ENCODE assay signal across 12 mouse cellular contexts in genomic region chr10:62331771-62332170, GRCm38 (mm10). TPM values are rescaled to one million over a fixed set of nuclear protein-coding genes. Genes with fewer than 3 reads are reported as not detected.
DNase-seq lines count a peak whose midpoint lies in the region; ATAC-seq and TF ChIP-seq lines count a peak whose summit lies in the region.
"Had no signal": no experiment of that assay in that cellular context is flagged by ENCODE, and none has a peak within 500 bp of the region (broad histone marks: within the 10 kb centered on the region; RNA-seq: fewer than 3 reads in every experiment).

No protein-coding gene starts in this region.

- no peak for TF ChIP-seq POLR2A in kidney, adult 2 months (IDR thresholded peaks at IDR 0.05; ENCODE audit: low read depth, low read length)

- TF ChIP-seq EP300 in liver, postnatal 0 days (IDR thresholded peaks at IDR 0.05; ENCODE audit: low read depth), result no peak

- peak overlapping the region; percentile 90 for H3K27ac ChIP-seq in heart, embryonic 10.5 days
- H3K27ac ChIP-seq in kidney, adult 2 months (ENCODE audit: insufficient read depth, low read depth, low read length), result peak overlapping the region; percentile 46; the same call in 1 of the 2 replicates
- H3K27ac ChIP-seq in kidney, embryonic 16.5 days (ENCODE audit: low read length), result no peak overlapping the region
- peak overlapping the region; percentile 77 for H3K27ac ChIP-seq in liver, postnatal 0 days (ENCODE audit: low read depth)
- H3K27ac ChIP-seq in hindbrain, embryonic 13.5 days, result no peak overlapping the region
- H3K27ac ChIP-seq: embryonic facial prominence, embryonic 15.5 days; hindbrain, embryonic 12.5 days; limb, embryonic 13.5 days; neural tube, embryonic 13.5 days had no signal

- ATAC-seq in kidney, embryonic 16.5 days (ENCODE audit: low FRiP score, low TSS enrichment), result no peak
- no peak for ATAC-seq in liver, postnatal 0 days
- no peak for ATAC-seq in hindbrain, embryonic 13.5 days (ENCODE audit: low FRiP score)
- ATAC-seq: forebrain, embryonic 16.5 days had no signal

- H3K4me2 ChIP-seq in kidney, embryonic 16.5 days (replicated peaks; ENCODE audit: low read depth, low read length), result no peak overlapping the region
- H3K4me2 ChIP-seq in liver, postnatal 0 days (ENCODE audit: low read depth, low read length), result peak overlapping the region; percentile 68
- no peak overlapping the region for H3K4me2 ChIP-seq in hindbrain, embryonic 13.5 days
- H3K4me2 ChIP-seq: hindbrain, embryonic 12.5 days had no signal

- WGBS in heart, embryonic 10.5 days, result 61% methylated on average over 11 of the region's 12 CpGs
- WGBS in kidney, adult 2 months, result 59% methylated on average over 12 of the region's 12 CpGs
- WGBS in kidney, embryonic 16.5 days, result 78% methylated on average over 12 of the region's 12 CpGs
- WGBS in liver, postnatal 0 days (ENCODE audit: insufficient replicate concordance), result 50% methylated on average over 11 of the region's 12 CpGs
- WGBS in hindbrain, embryonic 13.5 days, result 89% methylated on average over 11 of the region's 12 CpGs

- peaks cover 94% of the 10 kb centered on the region for H3K4me1 ChIP-seq in heart, embryonic 10.5 days
- peaks cover 24% of the 10 kb centered on the region for H3K4me1 ChIP-seq in kidney, adult 2 months (ENCODE audit: control insufficient read depth, insufficient read depth, low read length)
- peaks cover 45% of the 10 kb centered on the region for H3K4me1 ChIP-seq in kidney, embryonic 16.5 days (ENCODE audit: insufficient read depth, low read length)
- peaks cover 49% of the 10 kb centered on the region for H3K4me1 ChIP-seq in liver, postnatal 0 days (ENCODE audit: insufficient read depth)
- H3K4me1 ChIP-seq in hindbrain, embryonic 13.5 days (replicated peaks), result peaks cover 30% of the 10 kb centered on the region

- H3K27me3 ChIP-seq in heart, embryonic 10.5 days (ENCODE audit: insufficient read depth, poor library complexity, severe bottlenecking), result no peaks in the 10 kb centered on the region
- H3K27me3 ChIP-seq in kidney, adult 2 months (replicated peaks; ENCODE audit: control insufficient read depth, insufficient read depth, low read length), result no peaks in the 10 kb centered on the region
- H3K27me3 ChIP-seq in kidney, embryonic 16.5 days (ENCODE audit: insufficient read depth, low read length), result no peaks in the 10 kb centered on the region
- H3K27me3 ChIP-seq in liver, postnatal 0 days (ENCODE audit: insufficient read depth, low read length), result no peaks in the 10 kb centered on the region
- H3K27me3 ChIP-seq in hindbrain, embryonic 13.5 days, result no peaks in the 10 kb centered on the region
- H3K27me3 ChIP-seq: embryonic facial prominence, embryonic 15.5 days; hindbrain, embryonic 12.5 days; limb, embryonic 13.5 days; neural tube, embryonic 13.5 days had no signal

- TF ChIP-seq CTCF in kidney, adult 2 months (conservative IDR thresholded peaks at IDR 0.05; ENCODE audit: insufficient read depth, insufficient read length, low read depth, low read length), result no peak
- no peak for TF ChIP-seq CTCF in liver, postnatal 0 days (IDR thresholded peaks at IDR 0.05; ENCODE audit: low read depth)

- no peaks in the 10 kb centered on the region for H3K9me3 ChIP-seq in heart, embryonic 10.5 days
- H3K9me3 ChIP-seq in kidney, embryonic 16.5 days (ENCODE audit: low read length), result no peaks in the 10 kb centered on the region
- H3K9me3 ChIP-seq in liver, postnatal 0 days (ENCODE audit: low read length), result no peaks in the 10 kb centered on the region
- no peaks in the 10 kb centered on the region for H3K9me3 ChIP-seq in hindbrain, embryonic 13.5 days
- H3K9me3 ChIP-seq: embryonic facial prominence, embryonic 15.5 days; hindbrain, embryonic 12.5 days; limb, embryonic 13.5 days; neural tube, embryonic 13.5 days had no signal

- no peak for DNase-seq in heart, embryonic 10.5 days (ENCODE audit: low spot score)
- DNase-seq in heart, adult 11 months, result no peak
- no peak for DNase-seq in kidney, adult 2 months
- peak; percentile 61 for DNase-seq in cerebellum, adult 9-10 months
- no peak for DNase-seq in liver, postnatal 0 days

- H3K9ac ChIP-seq in kidney, embryonic 16.5 days (replicated peaks; ENCODE audit: low read length), result no peak overlapping the region
- peak overlapping the region; percentile 3; the same call in 1 of the 2 replicates for H3K9ac ChIP-seq in liver, postnatal 0 days (replicated peaks)
- H3K9ac ChIP-seq in hindbrain, embryonic 13.5 days, result no peak overlapping the region
- H3K9ac ChIP-seq: embryonic facial prominence, embryonic 15.5 days; hindbrain, embryonic 12.5 days had no signal

- peak overlapping the region; percentile 41 for H3K4me3 ChIP-seq in heart, embryonic 10.5 days
- no peak overlapping the region for H3K4me3 ChIP-seq in kidney, adult 2 months (ENCODE audit: insufficient read depth, low read depth, low read length)
- no peak overlapping the region for H3K4me3 ChIP-seq in kidney, embryonic 16.5 days (ENCODE audit: low read length)
- peak overlapping the region; percentile 2; the same call in 1 of the 2 replicates for H3K4me3 ChIP-seq in liver, postnatal 0 days (ENCODE audit: low read depth, low read length)
- no peak overlapping the region for H3K4me3 ChIP-seq in hindbrain, embryonic 13.5 days
- H3K4me3 ChIP-seq: embryonic facial prominence, embryonic 15.5 days; hindbrain, embryonic 12.5 days; neural tube, embryonic 13.5 days had no signal

- H3K36me3 ChIP-seq in heart, embryonic 10.5 days, result no peaks in the 10 kb centered on the region
- H3K36me3 ChIP-seq in kidney, adult 2 months (ENCODE audit: control insufficient read depth, insufficient read depth, low read length), result no peaks in the 10 kb centered on the region
- H3K36me3 ChIP-seq in kidney, embryonic 16.5 days (ENCODE audit: insufficient read depth, low read length), result no peaks in the 10 kb centered on the region
- H3K36me3 ChIP-seq in liver, postnatal 0 days (replicated peaks; ENCODE audit: insufficient read depth, low read length), result peaks cover 5% of the 10 kb centered on the region; the same call in 1 of the 2 replicates
- H3K36me3 ChIP-seq in hindbrain, embryonic 13.5 days, result no peaks in the 10 kb centered on the region
- H3K36me3 ChIP-seq: embryonic facial prominence, embryonic 15.5 days; hindbrain, embryonic 12.5 days; limb, embryonic 13.5 days; neural tube, embryonic 13.5 days had no signal

RNA-seq across cellular contexts. Expression of gene Hk1, which starts 47.9 kb away (rescaled TPM):
- 157 and 286 TPM in 2 replicates for polyA plus RNA-seq in heart, embryonic 10.5 days (2016; fragmentation: Nextera tagmentation; extraction: Ambion mirVana)
- polyA plus RNA-seq in kidney, adult 2 months (2012; rRNA removed), result 60.5 and 60.9 TPM in 2 replicates
- 67.5 and 68.2 TPM in 2 replicates for polyA plus RNA-seq in kidney, embryonic 16.5 days (2015; fragmentation: Nextera tagmentation; extraction: Ambion mirVana)
- 22.1 and 30.7 TPM in 2 replicates for polyA plus RNA-seq in liver, postnatal 0 days (2015; fragmentation: Nextera tagmentation; extraction: Ambion mirVana)
- 83.4 and 93.0 TPM in 2 replicates for polyA plus RNA-seq in hindbrain, embryonic 13.5 days (2015; fragmentation: Nextera tagmentation; extraction: Ambion mirVana)

Comparison
In these comparisons a context has a peak if more than half of its experiments do, and no peak if none do; other contexts are left out.
1. H3K27ac ChIP-seq: peak in heart, embryonic 10.5 days (single experiment), kidney, adult 2 months (single experiment) and liver, postnatal 0 days (single experiment); none in kidney, embryonic 16.5 days (single experiment) and hindbrain, embryonic 13.5 days (single experiment).
2. H3K4me3 ChIP-seq: peak in heart, embryonic 10.5 days (single experiment) and liver, postnatal 0 days (single experiment); none in kidney, adult 2 months (single experiment), kidney, embryonic 16.5 days (single experiment) and hindbrain, embryonic 13.5 days (single experiment).